Mouse (Mus musculus) C2C12 (cell line): ENCODE data around the gene Zg16.

ENCODE experiments used
- CTCF ChIP-seq: IDR thresholded peaks from one replicate; pipeline ENCODE4 v1.5.1; 2011; ENCODE audit not compliant: control insufficient read depth, insufficient read depth, insufficient read length
- FOSL1 ChIP-seq: IDR thresholded peaks from one replicate; pipeline ENCODE4 v1.8.0; 2011; ENCODE audit warnings: mild to moderate bottlenecking, low read length; ENCODE audit not compliant: poor library complexity, insufficient read depth, severe bottlenecking
- MAX ChIP-seq: IDR thresholded peaks from one replicate; pipeline ENCODE4 v1.6.1; 2011; ENCODE audit warnings: mild to moderate bottlenecking, control low read depth
- USF1 ChIP-seq: IDR thresholded peaks from one replicate; pipeline ENCODE4 v1.6.1; 2011; ENCODE audit warnings: low read depth, mild to moderate bottlenecking, control low read depth, moderate library complexity

- TF ChIP-seq CTCF: no peak
- TF ChIP-seq USF1: no peak
- no peak for TF ChIP-seq FOSL1
- TF ChIP-seq MAX: no peak
Observed at GRCm38 (mm10) chr7:127055026-127055585, 32.0 kb downstream of the Zg16 start.
